Mouse (Mus musculus) limb, embryonic 13.5 days (tissue): ENCODE measurements around the gene Tk1. TPM values are rescaled to one million over a fixed set of nuclear protein-coding genes. Genes with fewer than 3 reads are reported as not detected.

ENCODE experiments used
- ATAC-seq: fragments of 200-750 bp; cut with Nextera tagmentation; 2 replicates; pipeline ENCODE4 v1.8.0; 2017; ENCODE audit warnings: low read depth, moderate number of reproducible peaks, moderate TSS enrichment; ENCODE audit not compliant: low FRiP score
- H3K27ac ChIP-seq: fragments of 300-500 bp; sonication (generic); 2 replicates; pipeline ENCODE4 v1.5.1; 2015; ENCODE audit warnings: inconsistent platforms, mild to moderate bottlenecking, moderate library complexity
- H3K27me3 ChIP-seq: fragments of 300-500 bp; sonication (generic); 2 replicates; pipeline ENCODE4 v1.6.1; 2015; ENCODE audit warnings: mild to moderate bottlenecking, inconsistent platforms
- H3K36me3 ChIP-seq: fragments of 300-500 bp; sonication (generic); 2 replicates; pipeline ENCODE4 v1.6.1; 2015; ENCODE audit warnings: inconsistent platforms, mild to moderate bottlenecking, moderate library complexity
- H3K4me1 ChIP-seq: fragments of 300-500 bp; sonication (generic); 2 replicates; pipeline ENCODE4 v1.6.1; 2015; ENCODE audit warnings: inconsistent platforms
- H3K4me2 ChIP-seq: fragments of 300-500 bp; sonication (generic); replicated peaks from 2 replicates; pipeline ENCODE4 v1.6.1; 2015; ENCODE audit warnings: inconsistent platforms, mild to moderate bottlenecking, moderate library complexity
- H3K4me3 ChIP-seq: fragments of 300-500 bp; sonication (generic); 2 replicates; pipeline ENCODE4 v1.5.1; 2015; ENCODE audit warnings: moderate library complexity, mild to moderate bottlenecking, inconsistent platforms
- H3K9ac ChIP-seq: fragments of 300-500 bp; sonication (generic); 2 replicates; pipeline ENCODE4 v1.6.1; 2015; ENCODE audit warnings: mild to moderate bottlenecking, inconsistent platforms
- H3K9me3 ChIP-seq: fragments of 300-500 bp; sonication (generic); 2 replicates; pipeline ENCODE4 v1.6.1; 2016; ENCODE audit warnings: inconsistent platforms
- WGBS: fragments of 180-500 bp; shearing (Covaris S2); methylation state at CpG from one replicate; pipeline ENCODE4 v1.1.7; 2015; 5-methylcytosine and 5-hydroxymethylcytosine counted together
- polyA plus RNA-seq: library from polyadenylated mRNA; unstranded; fragments of >200 nt; fragmentation: Nextera tagmentation; extraction: Ambion mirVana; gene quantifications from 2 replicates; pipeline ENCODE4 v1.2.1, GENCODE M21; 2015

Tk1 gene
- polyA plus RNA-seq, 1 experiment from 2014 or later = 133 TPM

- peaks cover 10% of the 10 kb centered on the region for H3K4me1 ChIP-seq
- no peak overlapping the region for H3K27ac ChIP-seq
- no peaks in the 10 kb centered on the region for H3K9me3 ChIP-seq
- 39% methylated on average over 3 of the region's 3 CpGs for WGBS
- H3K9ac ChIP-seq = no peak overlapping the region
- peaks cover 53% of the 10 kb centered on the region for H3K27me3 ChIP-seq
- no peak for ATAC-seq
- no peak overlapping the region for H3K4me2 ChIP-seq
- H3K36me3 ChIP-seq = peaks cover 42% of the 10 kb centered on the region
- H3K4me3 ChIP-seq = no peak overlapping the region
Measured at GRCm38 (mm10) chr11:117858392-117858791, 32.5 kb upstream of the Tk1 start.

- Histone ChIP-seq H3K27ac (no peak overlapping the region), H3K36me3 (peaks cover 51% of the 10 kb centered on the region), H3K4me1 (peaks cover 10% of the 10 kb centered on the region), H3K9me3 (no peaks in the 10 kb centered on the region), H3K4me3 (no peak overlapping the region), H3K9ac (no peak overlapping the region), H3K4me2 (no peak overlapping the region), H3K27me3 (peaks cover 43% of the 10 kb centered on the region)
- WGBS = 94% methylated on average over 10 of the region's 10 CpGs
- no peak for ATAC-seq
Measured at GRCm38 (mm10) chr11:117857462-117857861, 31.6 kb upstream of the Tk1 start.

- 80% methylated on average over 1 of the region's 1 CpGs for WGBS
- Histone ChIP-seq H3K27ac (no peak overlapping the region), H3K4me3 (no peak overlapping the region), H3K36me3 (peaks cover 63% of the 10 kb centered on the region), H3K9ac (no peak overlapping the region), H3K27me3 (peaks cover 28% of the 10 kb centered on the region), H3K4me2 (no peak overlapping the region), H3K4me1 (peaks cover 13% of the 10 kb centered on the region), H3K9me3 (no peaks in the 10 kb centered on the region)
- no peak for ATAC-seq
Measured at GRCm38 (mm10) chr11:117855975-117856374, 30.1 kb upstream of the Tk1 start.

DNA sequence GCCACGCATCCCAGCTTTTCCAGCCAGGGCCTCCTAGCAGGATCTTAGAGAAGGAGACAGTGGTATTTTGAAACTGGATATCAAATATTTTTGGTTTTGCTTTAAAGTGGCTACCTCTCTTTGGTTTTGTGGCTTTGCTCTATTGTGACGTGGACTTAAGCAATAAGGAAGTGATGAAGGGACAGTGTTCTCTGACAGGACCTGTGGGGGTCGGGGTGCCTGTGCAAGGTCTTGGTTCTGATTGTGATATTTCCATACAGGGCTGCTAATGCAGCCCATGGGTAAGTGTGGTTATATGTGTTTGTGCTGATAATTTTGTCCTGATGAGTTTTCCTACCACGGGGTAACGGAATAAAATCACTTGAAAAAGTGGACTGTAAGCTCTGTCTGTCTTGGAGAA is 29.5 kb upstream of the Tk1 start:
- H3K4me2 ChIP-seq = no peak overlapping the region
- no peak overlapping the region for H3K27ac ChIP-seq
- WGBS = 95% methylated on average over 5 of the region's 5 CpGs
- H3K9me3 ChIP-seq = no peaks in the 10 kb centered on the region
- no peak overlapping the region for H3K9ac ChIP-seq
- peaks cover 64% of the 10 kb centered on the region for H3K36me3 ChIP-seq
- H3K4me3 ChIP-seq = no peak overlapping the region
- H3K27me3 ChIP-seq = peaks cover 22% of the 10 kb centered on the region
- peaks cover 15% of the 10 kb centered on the region for H3K4me1 ChIP-seq
- ATAC-seq = no peak

- Histone ChIP-seq H3K27me3 (peaks cover 11% of the 10 kb centered on the region), H3K36me3 (peaks cover 64% of the 10 kb centered on the region), H3K9me3 (no peaks in the 10 kb centered on the region), H3K4me1 (peaks cover 16% of the 10 kb centered on the region), H3K4me2 (no peak overlapping the region), H3K9ac (no peak overlapping the region), H3K4me3 (no peak overlapping the region), H3K27ac (no peak overlapping the region)
- ATAC-seq = no peak
- 89% methylated on average over 9 of the region's 9 CpGs for WGBS
Measured at GRCm38 (mm10) chr11:117854241-117854640, 28.3 kb upstream of the Tk1 start.

DNA sequence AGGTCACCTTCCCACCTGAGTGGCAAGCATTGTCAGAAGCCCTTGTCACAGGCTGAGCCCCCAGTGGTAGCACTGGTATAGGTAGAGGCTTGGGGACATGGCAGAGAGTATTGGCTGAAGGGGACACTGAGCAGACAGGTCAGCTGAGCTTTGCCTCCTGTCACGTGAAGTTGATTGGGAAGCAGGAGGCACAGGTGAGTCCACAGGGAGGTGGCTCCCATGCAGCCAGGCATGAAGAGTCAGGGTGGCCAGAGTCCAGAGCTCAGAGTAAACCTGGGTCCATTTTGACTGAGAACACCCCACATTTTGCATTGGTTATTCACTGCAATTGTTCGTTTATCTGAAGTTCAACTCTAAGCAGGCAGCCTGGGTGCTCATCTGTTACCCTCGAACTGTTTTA is 27.0 kb upstream of the Tk1 start:
- peaks cover 64% of the 10 kb centered on the region for H3K36me3 ChIP-seq

GRCm38 (mm10) chr11:117848985-117849671 is 23.2 kb upstream of the Tk1 start, which contains the start of gene Birc5:
TSS of gene Birc5 (plus strand) at chr11:117849251.
- Histone ChIP-seq H3K4me2 (peak within 1 kb of the TSS; percentile 85), H3K9me3 (no peaks in the 10 kb centered on the region)

More for the DNA sequence above, 27.0 kb upstream of the Tk1 start:
- Histone ChIP-seq H3K9me3 (no peaks in the 10 kb centered on the region), H3K27ac (no peak overlapping the region), H3K4me1 (peaks cover 23% of the 10 kb centered on the region), H3K4me2 (no peak overlapping the region), H3K9ac (no peak overlapping the region), H3K27me3 (no peaks in the 10 kb centered on the region), H3K4me3 (no peak overlapping the region)
- 91% methylated on average over 3 of the region's 3 CpGs for WGBS
- no peak for ATAC-seq

DNA sequence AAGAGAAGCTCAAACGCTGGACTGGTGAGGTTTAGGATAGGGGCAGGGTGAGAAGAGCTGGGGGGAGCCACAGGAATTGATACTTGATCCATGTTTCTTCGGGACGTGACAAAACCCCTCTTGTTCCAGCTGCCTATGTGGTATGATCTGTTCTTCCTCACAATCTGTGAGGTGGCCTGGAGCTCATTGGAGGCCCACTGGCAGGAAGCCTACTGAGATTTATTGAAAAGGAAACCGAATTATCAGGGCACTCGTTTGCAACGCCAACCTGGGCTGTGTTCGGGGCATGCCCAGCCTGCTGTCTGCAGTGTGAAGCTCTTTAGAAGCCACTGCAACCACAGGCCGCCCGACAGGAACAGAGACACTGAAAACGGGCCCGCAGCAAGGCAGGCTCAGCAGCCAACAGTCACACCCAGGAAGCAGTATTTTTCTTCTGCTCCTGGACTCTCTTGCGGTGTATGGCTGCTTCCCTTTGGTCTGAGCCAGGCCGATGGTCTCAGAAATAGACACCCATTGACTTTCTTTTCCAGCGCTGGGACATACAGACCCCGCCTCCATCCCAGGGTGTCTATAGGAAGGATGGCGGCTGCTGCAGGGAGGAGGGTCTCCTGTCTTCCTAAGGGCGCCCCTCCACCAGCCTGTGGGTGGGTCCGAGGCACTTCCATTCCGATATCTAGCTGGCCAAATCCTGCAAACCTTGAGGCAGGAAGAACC is 22.5 kb upstream of the Tk1 start:
- peak overlapping the region; percentile 85 for H3K4me2 ChIP-seq
- peaks cover 28% of the 10 kb centered on the region for H3K4me1 ChIP-seq
- WGBS = 7% methylated on average over 19 of the region's 19 CpGs
- peak overlapping the region; percentile 86 for H3K9ac ChIP-seq
- peak overlapping the region; percentile 70 for H3K4me3 ChIP-seq
- H3K36me3 ChIP-seq = peaks cover 22% of the 10 kb centered on the region
- peak; percentile 84 for ATAC-seq
- H3K27ac ChIP-seq = peak overlapping the region; percentile 96
- H3K27me3 ChIP-seq = no peaks in the 10 kb centered on the region
- no peaks in the 10 kb centered on the region for H3K9me3 ChIP-seq

More at GRCm38 (mm10) chr11:117848985-117849671, 23.2 kb upstream of the Tk1 start, which contains the start of gene Birc5:
- Histone ChIP-seq H3K27me3 (no peaks in the 10 kb centered on the region), H3K27ac (peak within 1 kb of the TSS; percentile 96), H3K4me1 (peaks cover 28% of the 10 kb centered on the region), H3K9ac (peak within 1 kb of the TSS; percentile 86), H3K36me3 (peaks cover 29% of the 10 kb centered on the region), H3K4me3 (peak within 1 kb of the TSS; percentile 70)
- WGBS = under 1% methylated on average over 51 of the region's 51 CpGs
- ATAC-seq = peak; percentile 93

- H3K9me3 ChIP-seq = no peaks in the 10 kb centered on the region
- peaks cover 15% of the 10 kb centered on the region for H3K36me3 ChIP-seq
- peak overlapping the region; percentile 85 for H3K4me2 ChIP-seq
- no peak for ATAC-seq
- 65% methylated on average over 7 of the region's 7 CpGs for WGBS
- H3K27ac ChIP-seq = peak overlapping the region; percentile 96
- peak overlapping the region; percentile 86 for H3K9ac ChIP-seq
- peak overlapping the region; percentile 70 for H3K4me3 ChIP-seq
- H3K4me1 ChIP-seq = peaks cover 28% of the 10 kb centered on the region
- no peaks in the 10 kb centered on the region for H3K27me3 ChIP-seq
Measured at GRCm38 (mm10) chr11:117847593-117848215, 21.8 kb upstream of the Tk1 start.

DNA sequence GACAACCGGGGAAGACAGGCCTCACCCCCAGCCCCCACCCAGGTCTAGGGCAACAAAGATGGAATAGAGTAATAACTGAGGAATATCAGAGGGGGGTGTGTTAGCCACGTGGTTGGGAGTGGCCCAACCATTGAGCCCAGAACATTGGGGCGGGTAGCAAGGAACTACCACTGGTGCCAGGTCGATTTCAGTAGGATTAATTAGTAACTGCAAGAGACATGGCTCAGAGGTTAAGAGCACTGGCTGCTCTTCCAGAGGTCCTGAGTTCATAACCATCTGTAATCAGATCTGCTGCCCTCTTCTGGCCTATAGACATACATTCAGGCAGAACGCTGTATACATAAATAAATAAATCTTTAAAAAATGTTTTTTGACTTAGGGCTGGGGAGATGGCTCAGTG is 20.7 kb upstream of the Tk1 start:
- peaks cover 28% of the 10 kb centered on the region for H3K4me1 ChIP-seq
- no peaks in the 10 kb centered on the region for H3K27me3 ChIP-seq
- H3K4me3 ChIP-seq = no peak overlapping the region
- no peaks in the 10 kb centered on the region for H3K9me3 ChIP-seq
- peaks cover 4% of the 10 kb centered on the region; the same call in 1 of the 2 replicates for H3K36me3 ChIP-seq
- no peak overlapping the region for H3K27ac ChIP-seq
- no peak overlapping the region for H3K4me2 ChIP-seq
- WGBS = 67% methylated on average over 5 of the region's 5 CpGs
- no peak overlapping the region for H3K9ac ChIP-seq
- no peak for ATAC-seq

GRCm38 (mm10) chr11:117845651-117846050 is 19.8 kb upstream of the Tk1 start:
- Histone ChIP-seq H3K27ac (no peak overlapping the region), H3K36me3 (no peaks in the 10 kb centered on the region), H3K4me3 (no peak overlapping the region), H3K4me2 (no peak overlapping the region), H3K9ac (no peak overlapping the region), H3K4me1 (peaks cover 23% of the 10 kb centered on the region), H3K9me3 (no peaks in the 10 kb centered on the region), H3K27me3 (no peaks in the 10 kb centered on the region)
- no peak for ATAC-seq
- 82% methylated on average over 2 of the region's 2 CpGs for WGBS

DNA sequence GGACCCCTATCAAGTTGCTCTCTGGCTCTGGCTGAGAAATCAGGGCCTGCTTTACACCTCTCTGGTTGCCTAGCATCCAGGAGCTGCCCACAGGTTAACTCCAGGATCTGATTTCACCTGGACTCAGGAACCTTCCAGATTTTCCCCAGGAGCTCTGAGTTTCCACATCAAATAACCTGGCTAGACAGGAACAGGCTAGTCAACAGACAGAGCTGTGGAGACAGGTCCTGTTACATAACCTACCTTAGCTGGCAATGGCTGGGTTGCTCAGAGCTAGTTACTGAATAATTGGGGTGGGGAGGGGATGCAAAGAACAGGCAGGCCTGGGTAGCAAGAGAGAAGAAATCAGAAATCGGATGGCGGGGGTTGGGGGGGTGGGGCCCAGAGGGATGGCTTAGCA is 19.1 kb upstream of the Tk1 start:
- Histone ChIP-seq H3K4me3 (no peak overlapping the region), H3K9me3 (no peaks in the 10 kb centered on the region), H3K27ac (no peak overlapping the region), H3K27me3 (no peaks in the 10 kb centered on the region), H3K36me3 (no peaks in the 10 kb centered on the region), H3K4me2 (no peak overlapping the region), H3K9ac (no peak overlapping the region), H3K4me1 (peaks cover 17% of the 10 kb centered on the region)
- 84% methylated on average over 2 of the region's 2 CpGs for WGBS
- no peak for ATAC-seq
